Mouse (Mus musculus) brain, adult 2 months (tissue): ENCODE measurements around the gene Crygn.

Experiments used
- DNase-seq: peaks from one replicate; pipeline ENCODE4 v3.0.0; 2011; ENCODE audit warnings: low read depth, low spot score

Crygn gene

DNA sequence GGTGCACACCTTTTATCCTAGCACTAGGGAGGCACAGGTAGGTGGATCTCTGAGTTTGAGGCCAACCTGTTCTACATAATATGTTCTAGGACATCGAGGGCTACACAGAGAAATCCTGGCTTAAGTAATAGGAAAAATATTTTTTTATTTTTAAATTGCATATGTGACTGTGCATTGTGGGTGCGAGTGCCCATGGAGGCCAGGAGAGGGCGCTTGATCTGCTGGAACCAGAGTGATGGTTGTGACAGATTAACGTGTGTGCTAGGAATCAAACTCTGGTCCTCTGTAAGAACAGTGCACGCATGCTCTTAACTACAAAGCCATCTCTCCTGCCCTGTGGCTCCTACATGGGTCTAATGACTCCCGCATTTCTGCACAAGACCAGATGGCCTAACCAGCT lies 46.2 kb downstream of the Crygn start:
- DNase-seq, result no peak

- peak; percentile 53 for DNase-seq
Observed at GRCm38 (mm10) chr5:24709962-24710361, 47.8 kb downstream of the Crygn start.

- DNase-seq, result no peak
Observed at GRCm38 (mm10) chr5:24704615-24705014, 53.2 kb downstream of the Crygn start.

GRCm38 (mm10) chr5:24701271-24701670 lies 56.5 kb downstream of the Crygn start:
- DNase-seq, result no peak
